Mouse (Mus musculus): ENCODE results near the gene Ippk. TPM values are rescaled to one million over a fixed set of nuclear protein-coding genes. Genes with fewer than 3 reads are reported as not detected.

Ippk gene
- total and polyA plus RNA-seq, 2 experiments, result 3.9 to 5.0 TPM

GRCm38 (mm10) chr13:49467585-49467984 lies 46.5 kb downstream of the Ippk start:
- H3K27me3 ChIP-seq (ENCODE audit: control insufficient read depth, insufficient read depth, low read length), result no peaks in the 10 kb centered on the region
- TF ChIP-seq POLR2A (IDR thresholded peaks at IDR 0.05; ENCODE audit: extremely low read depth, insufficient read depth, low read length) (no peak), CTCF (IDR thresholded peaks at IDR 0.05; ENCODE audit: low read depth, low read length) (no peak)
- no peak for DNase-seq (ENCODE audit: extremely low read depth, low read depth, low spot score)

GRCm38 (mm10) chr13:49469002-49469401 lies 48.0 kb downstream of the Ippk start:
- Histone ChIP-seq H3K9ac (ENCODE audit: low read depth, low read length) (no peak overlapping the region), H3K79me2 (ENCODE audit: control insufficient read depth, insufficient read depth, low read length) (no peaks in the 10 kb centered on the region), H3K27me3 (ENCODE audit: control insufficient read depth, insufficient read depth, low read length) (no peaks in the 10 kb centered on the region), H3K27ac (replicated peaks; ENCODE audit: insufficient read depth, low read depth, low read length) (no peak overlapping the region), H3K4me1 (ENCODE audit: control insufficient read depth, insufficient read depth, low read length) (peaks cover 12% of the 10 kb centered on the region), H3K4me3 (ENCODE audit: insufficient read depth, low read depth, low read length) (no peak overlapping the region), H3K36me3 (ENCODE audit: control insufficient read depth, insufficient read depth, low read length) (peaks cover 6% of the 10 kb centered on the region; the same call in 1 of the 2 replicates)
- peak; percentile 15 for DNase-seq (ENCODE audit: extremely low read depth, low read depth, low spot score)
- peak; percentile 24; the same call in 1 of the 2 replicates for TF ChIP-seq CTCF (IDR thresholded peaks at IDR 0.05; ENCODE audit: low read depth, low read length)
- TF ChIP-seq POLR2A (IDR thresholded peaks at IDR 0.05; ENCODE audit: extremely low read depth, insufficient read depth, low read length), result no peak
- 83% methylated on average over 5 of the region's 5 CpGs for WGBS

More at GRCm38 (mm10) chr13:49467585-49467984, 46.5 kb downstream of the Ippk start:
- WGBS, result 94% methylated on average over 2 of the region's 2 CpGs
- Histone ChIP-seq H3K36me3 (ENCODE audit: control insufficient read depth, insufficient read depth, low read length) (peaks cover 12% of the 10 kb centered on the region), H3K4me1 (ENCODE audit: control insufficient read depth, insufficient read depth, low read length) (peaks cover 12% of the 10 kb centered on the region), H3K4me3 (ENCODE audit: insufficient read depth, low read depth, low read length) (no peak overlapping the region), H3K27ac (replicated peaks; ENCODE audit: insufficient read depth, low read depth, low read length) (no peak overlapping the region), H3K9ac (ENCODE audit: low read depth, low read length) (no peak overlapping the region), H3K79me2 (ENCODE audit: control insufficient read depth, insufficient read depth, low read length) (no peaks in the 10 kb centered on the region)

GRCm38 (mm10) chr13:49470319-49470718 lies 49.3 kb downstream of the Ippk start:
- H3K36me3 ChIP-seq (ENCODE audit: control insufficient read depth, insufficient read depth, low read length), result no peaks in the 10 kb centered on the region
- H3K79me2 ChIP-seq (ENCODE audit: control insufficient read depth, insufficient read depth, low read length), result no peaks in the 10 kb centered on the region
- H3K4me3 ChIP-seq (ENCODE audit: insufficient read depth, low read depth, low read length), result no peak overlapping the region
- no peak overlapping the region for H3K27ac ChIP-seq (replicated peaks; ENCODE audit: insufficient read depth, low read depth, low read length)
- H3K4me1 ChIP-seq (ENCODE audit: control insufficient read depth, insufficient read depth, low read length), result peaks cover 12% of the 10 kb centered on the region
- H3K9ac ChIP-seq (ENCODE audit: low read depth, low read length), result no peak overlapping the region
- no peak for TF ChIP-seq POLR2A (IDR thresholded peaks at IDR 0.05; ENCODE audit: extremely low read depth, insufficient read depth, low read length)
- TF ChIP-seq CTCF (IDR thresholded peaks at IDR 0.05; ENCODE audit: low read depth, low read length), result no peak
- no peaks in the 10 kb centered on the region for H3K27me3 ChIP-seq (ENCODE audit: control insufficient read depth, insufficient read depth, low read length)
- DNase-seq (ENCODE audit: extremely low read depth, low read depth, low spot score), result no peak
- 87% methylated on average over 4 of the region's 4 CpGs for WGBS

GRCm38 (mm10) chr13:49470806-49471205 lies 49.8 kb downstream of the Ippk start:
- H3K4me3 ChIP-seq (ENCODE audit: insufficient read depth, low read depth, low read length), result no peak overlapping the region
- peaks cover 12% of the 10 kb centered on the region for H3K4me1 ChIP-seq (ENCODE audit: control insufficient read depth, insufficient read depth, low read length)
- no peaks in the 10 kb centered on the region for H3K27me3 ChIP-seq (ENCODE audit: control insufficient read depth, insufficient read depth, low read length)
- H3K79me2 ChIP-seq (ENCODE audit: control insufficient read depth, insufficient read depth, low read length), result no peaks in the 10 kb centered on the region
- no peak overlapping the region for H3K27ac ChIP-seq (replicated peaks; ENCODE audit: insufficient read depth, low read depth, low read length)
- no peak overlapping the region for H3K9ac ChIP-seq (ENCODE audit: low read depth, low read length)
- no peaks in the 10 kb centered on the region for H3K36me3 ChIP-seq (ENCODE audit: control insufficient read depth, insufficient read depth, low read length)
- DNase-seq (ENCODE audit: extremely low read depth, low read depth, low spot score), result peak; percentile 35
- TF ChIP-seq POLR2A (IDR thresholded peaks at IDR 0.05; ENCODE audit: extremely low read depth, insufficient read depth, low read length), result no peak
- TF ChIP-seq CTCF (IDR thresholded peaks at IDR 0.05; ENCODE audit: low read depth, low read length), result no peak
- WGBS, result 28% methylated on average over 4 of the region's 4 CpGs

- no peak overlapping the region for H3K27ac ChIP-seq (replicated peaks; ENCODE audit: insufficient read depth, low read depth, low read length)
- H3K27me3 ChIP-seq (ENCODE audit: control insufficient read depth, insufficient read depth, low read length), result no peaks in the 10 kb centered on the region
- H3K4me1 ChIP-seq (ENCODE audit: control insufficient read depth, insufficient read depth, low read length), result peaks cover 12% of the 10 kb centered on the region
- TF ChIP-seq CTCF (IDR thresholded peaks at IDR 0.05; ENCODE audit: low read depth, low read length) (no peak), POLR2A (IDR thresholded peaks at IDR 0.05; ENCODE audit: extremely low read depth, insufficient read depth, low read length) (no peak)
- 15% methylated on average over 4 of the region's 4 CpGs for WGBS
- peak; percentile 75 for DNase-seq (ENCODE audit: extremely low read depth, low read depth, low spot score)
- H3K9ac ChIP-seq (ENCODE audit: low read depth, low read length), result no peak overlapping the region
- no peaks in the 10 kb centered on the region for H3K36me3 ChIP-seq (ENCODE audit: control insufficient read depth, insufficient read depth, low read length)
- H3K4me3 ChIP-seq (ENCODE audit: insufficient read depth, low read depth, low read length), result no peak overlapping the region
- no peaks in the 10 kb centered on the region for H3K79me2 ChIP-seq (ENCODE audit: control insufficient read depth, insufficient read depth, low read length)
Measured at GRCm38 (mm10) chr13:49471981-49472675, 51.1 kb downstream of the Ippk start.

GRCm38 (mm10) chr13:49472676-49473005 lies 51.6 kb downstream of the Ippk start:
- no peak for DNase-seq (ENCODE audit: extremely low read depth, low read depth, low spot score)
- no peak for TF ChIP-seq POLR2A (IDR thresholded peaks at IDR 0.05; ENCODE audit: extremely low read depth, insufficient read depth, low read length)
- TF ChIP-seq CTCF (IDR thresholded peaks at IDR 0.05; ENCODE audit: low read depth, low read length), result no peak
- no peak overlapping the region for H3K4me3 ChIP-seq (ENCODE audit: insufficient read depth, low read depth, low read length)
- no peaks in the 10 kb centered on the region for H3K79me2 ChIP-seq (ENCODE audit: control insufficient read depth, insufficient read depth, low read length)
- H3K36me3 ChIP-seq (ENCODE audit: control insufficient read depth, insufficient read depth, low read length), result no peaks in the 10 kb centered on the region
- H3K9ac ChIP-seq (ENCODE audit: low read depth, low read length), result no peak overlapping the region
- H3K27ac ChIP-seq (replicated peaks; ENCODE audit: insufficient read depth, low read depth, low read length), result no peak overlapping the region
- H3K4me1 ChIP-seq (ENCODE audit: control insufficient read depth, insufficient read depth, low read length), result peaks cover 12% of the 10 kb centered on the region
- no peaks in the 10 kb centered on the region for H3K27me3 ChIP-seq (ENCODE audit: control insufficient read depth, insufficient read depth, low read length)
- WGBS, result 69% methylated on average over 6 of the region's 6 CpGs

Data from liver, adult 2 months (tissue).